Mouse (Mus musculus) kidney, postnatal 4 days (tissue): ENCODE measurements at regions not wholly inside any gene's neighbourhood (a gene's known extent, or its start where the extent isn't known, plus 50 kb on each side); places are given as distances from the start of the nearest gene placed in this dataset.
A peak's percentile ranks its signal among the peaks of the same experiment; 100 is the strongest.

Source experiments
- DNase-seq, 2 experiments: peaks; one replicate each; pipeline ENCODE4 v3.0.0; 2021; ENCODE audit warnings: mixed read lengths in 2 of 2

GRCm38 (mm10) chr1:185628401-185628800 is 173.8 kb downstream of the Slc30a10 start:
- DNase-seq, result no peak

- no peak for DNase-seq
Observed at GRCm38 (mm10) chr1:185629976-185630375, 175.3 kb downstream of the Slc30a10 start.

DNA sequence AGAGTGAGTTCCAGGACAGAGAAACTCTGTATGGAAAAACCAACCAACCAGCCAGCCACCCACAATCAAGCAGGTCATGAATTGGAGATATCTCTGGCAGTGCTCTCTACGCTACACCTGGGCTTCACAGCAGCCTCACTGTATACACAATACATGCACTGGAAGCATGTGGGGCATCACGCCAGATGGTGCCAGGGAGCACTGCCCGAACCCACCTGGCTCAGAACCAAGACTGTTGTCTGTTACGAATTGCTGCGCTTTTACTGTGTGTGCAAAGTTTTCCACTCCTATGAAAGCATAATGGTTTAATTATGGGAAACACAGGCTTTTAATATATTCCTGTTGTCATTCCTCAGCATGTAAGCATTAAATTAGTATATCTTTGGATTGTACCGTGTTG is 184.0 kb downstream of the Slc30a10 start:
- no peak for DNase-seq

DNA sequence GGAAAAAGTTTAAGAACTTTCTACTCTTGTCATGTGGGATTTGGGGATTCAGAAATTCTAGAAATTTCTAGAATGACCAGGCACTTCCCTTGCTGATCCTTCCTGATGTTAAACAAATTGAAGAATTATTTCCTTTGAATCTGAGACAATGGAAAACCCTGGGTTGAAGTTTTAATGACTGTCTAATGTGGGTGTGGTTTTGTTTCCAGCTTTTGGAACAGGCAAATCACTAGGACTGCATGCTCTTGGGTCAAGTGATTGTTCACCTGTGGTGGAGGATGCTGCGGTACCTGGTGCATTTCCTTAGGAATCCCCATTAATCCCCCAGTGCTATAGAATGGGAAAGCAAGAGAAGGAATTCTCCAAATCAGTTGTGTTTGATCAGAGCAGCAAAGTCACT is 184.8 kb downstream of the Slc30a10 start:
- DNase-seq, result no peak

GRCm38 (mm10) chr1:185644026-185644425 is 189.4 kb downstream of the Slc30a10 start:
- DNase-seq, result no peak

DNA sequence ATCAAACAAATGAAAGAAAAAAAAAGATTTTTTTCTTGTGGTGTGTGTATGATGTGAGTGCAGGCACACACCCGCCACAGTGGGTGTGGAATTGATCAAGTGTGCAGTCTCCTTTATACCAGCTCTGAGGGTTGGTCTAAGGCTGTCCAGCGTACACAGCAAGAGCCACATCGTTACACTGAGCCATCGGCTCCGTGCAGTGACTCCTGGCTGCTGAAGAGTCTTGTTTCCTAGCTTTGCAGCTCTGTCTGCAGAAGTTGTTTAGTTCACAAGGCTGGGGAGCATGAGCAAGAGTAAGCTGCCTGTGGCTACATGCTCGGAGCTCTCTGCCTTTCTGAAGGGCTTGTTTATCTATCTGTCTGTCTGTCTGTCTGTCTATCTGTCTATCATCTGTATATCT is 193.5 kb downstream of the Slc30a10 start:
- no peak for DNase-seq

GRCm38 (mm10) chr1:185648926-185649325 is 194.3 kb downstream of the Slc30a10 start:
- DNase-seq, result no peak

DNA sequence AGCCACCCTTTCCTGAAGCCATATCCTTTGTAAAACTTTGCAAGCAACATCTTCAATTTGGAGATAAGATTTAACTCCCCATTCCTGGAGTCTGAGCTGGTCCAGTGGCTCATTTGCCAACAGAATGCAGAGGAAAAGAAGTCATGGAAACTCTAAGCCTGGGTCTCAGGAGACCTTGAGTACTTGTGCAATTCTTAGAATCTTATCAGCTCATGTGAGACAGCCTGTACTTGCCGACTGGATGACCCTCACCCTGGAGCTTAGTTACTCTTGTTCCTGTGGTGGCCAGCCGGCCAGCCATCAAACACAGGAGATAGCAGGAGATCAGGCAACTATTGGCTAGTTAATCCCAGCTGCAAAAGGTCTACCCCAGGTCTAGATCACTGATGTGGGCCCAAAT is 196.3 kb downstream of the Slc30a10 start:
- DNase-seq, result no peak

GRCm38 (mm10) chr1:185655021-185655420 is 200.4 kb downstream of the Slc30a10 start:
- DNase-seq, result no peak

- peak in 1 of 2 experiments; percentile 4 for DNase-seq
Observed at GRCm38 (mm10) chr1:185655461-185655860, 200.8 kb downstream of the Slc30a10 start.

GRCm38 (mm10) chr1:185657286-185657685 is 202.6 kb downstream of the Slc30a10 start:
- DNase-seq, result no peak

GRCm38 (mm10) chr1:185659476-185659875 is 204.8 kb downstream of the Slc30a10 start:
- DNase-seq, result no peak

DNA sequence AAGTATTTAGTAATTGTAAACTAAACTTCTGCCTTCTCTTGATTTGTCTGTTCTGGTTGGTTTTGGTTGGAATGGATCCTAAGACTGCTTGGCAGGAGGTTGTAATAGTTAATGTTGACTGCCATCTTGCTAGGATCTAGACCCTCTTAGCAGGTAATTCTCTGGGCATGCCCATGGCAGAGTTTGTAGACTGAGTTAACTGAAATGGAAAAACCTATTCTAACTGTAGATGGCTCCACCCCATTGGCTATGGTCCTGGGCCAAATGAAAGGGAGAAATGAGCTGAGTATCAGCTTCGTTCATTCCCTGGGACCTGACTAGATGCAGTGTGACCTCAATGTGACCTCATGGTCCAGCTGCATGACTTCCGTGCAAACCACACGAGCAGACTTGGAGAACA is 207.7 kb downstream of the Slc30a10 start:
- DNase-seq, result no peak

- no peak for DNase-seq
Observed at GRCm38 (mm10) chr1:185670029-185670741, 215.5 kb downstream of the Slc30a10 start.

DNA sequence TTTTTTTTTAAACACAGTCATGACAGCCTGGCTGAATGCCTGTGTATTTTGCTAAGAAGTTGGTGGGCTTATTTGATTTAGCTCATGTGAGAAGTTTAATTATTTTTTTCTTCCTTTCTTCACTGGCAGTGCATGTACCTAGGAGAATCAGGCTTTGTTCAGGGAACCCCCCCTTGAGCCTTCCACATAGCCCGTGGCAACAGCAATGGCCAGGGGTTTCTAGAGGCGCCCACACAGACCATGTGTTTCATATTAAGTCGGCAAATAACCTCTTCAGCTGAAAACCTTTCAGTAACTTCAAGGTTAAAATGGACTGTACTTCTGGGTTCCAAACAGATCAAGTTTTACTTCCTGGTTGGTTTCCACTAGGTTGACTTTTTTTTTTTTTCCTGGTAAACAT is 218.3 kb downstream of the Slc30a10 start:
- no peak for DNase-seq

DNA sequence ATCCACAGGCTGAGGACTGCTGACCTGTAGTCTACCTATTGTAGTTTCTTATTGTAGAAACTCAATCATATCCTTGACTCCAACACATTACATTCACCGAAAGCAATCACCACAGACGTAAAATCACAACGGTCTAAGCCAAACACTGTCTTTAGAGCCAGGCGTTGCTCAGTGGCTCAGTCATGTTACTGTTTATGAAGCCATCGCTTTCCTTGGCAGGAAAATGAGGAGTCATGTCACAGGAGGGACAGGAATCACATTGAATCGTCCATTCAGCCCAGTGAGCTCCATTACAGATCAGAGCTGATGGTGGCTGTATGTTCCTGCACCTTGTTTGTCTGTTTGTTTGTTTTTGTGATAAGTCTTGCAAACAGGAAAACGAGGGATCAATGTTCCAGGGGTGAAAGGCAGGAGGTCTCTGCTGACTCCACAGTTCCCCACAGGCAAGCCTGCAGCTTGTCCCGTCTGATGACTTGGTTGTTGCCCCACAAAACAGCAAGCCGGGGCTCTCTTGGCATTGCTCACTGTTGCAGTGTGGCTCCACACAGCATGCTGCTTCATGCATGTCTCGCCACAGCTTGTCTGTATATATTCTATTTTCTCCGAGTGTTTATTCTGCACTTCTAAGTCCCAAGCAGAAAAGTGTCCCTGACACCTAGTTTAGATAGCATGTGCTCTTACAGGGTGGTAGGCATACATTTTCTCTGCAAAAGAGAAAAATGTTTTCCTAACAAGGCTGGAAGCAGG is 221.2 kb downstream of the Slc30a10 start:
- DNase-seq, result no peak

- DNase-seq, result peak; percentile 90 to 92
Observed at GRCm38 (mm10) chr1:185681610-185682457, 227.2 kb downstream of the Slc30a10 start.

DNA sequence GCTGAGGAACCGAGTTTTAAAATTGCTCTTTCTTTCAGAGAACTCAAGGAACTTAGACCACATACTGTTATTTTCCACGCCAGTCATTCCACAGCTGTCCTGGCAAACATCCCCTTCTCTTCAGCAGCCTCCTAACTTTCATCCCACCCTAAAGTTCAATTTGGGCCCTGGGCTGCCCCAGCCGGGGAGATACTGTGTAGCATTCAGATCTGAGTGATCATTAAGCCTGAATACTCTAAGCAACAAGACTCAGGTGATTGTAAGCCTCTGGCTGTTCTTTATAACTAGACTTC is 227.8 kb downstream of the Slc30a10 start:
- DNase-seq, result no peak

DNA sequence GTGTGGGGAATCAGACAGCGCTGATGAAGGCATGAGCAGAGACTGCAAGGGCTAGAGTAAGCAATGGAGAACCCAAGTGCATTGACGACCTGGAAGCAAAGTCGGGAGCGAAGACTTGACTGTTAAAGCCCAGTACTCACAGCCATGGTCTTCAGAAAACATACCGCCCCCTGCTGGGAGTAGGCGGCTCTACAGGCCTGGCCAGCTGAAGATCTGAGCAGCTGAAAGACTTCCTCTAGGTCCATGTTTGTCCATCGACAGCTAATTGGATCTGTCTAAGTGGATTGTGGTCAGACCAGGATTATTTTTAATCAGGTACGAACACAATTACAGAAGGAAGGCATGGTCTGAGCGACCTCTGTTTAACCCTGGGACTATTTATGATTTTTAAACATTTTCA is 230.0 kb downstream of the Slc30a10 start:
- DNase-seq, result peak; percentile 44 to 51

DNA sequence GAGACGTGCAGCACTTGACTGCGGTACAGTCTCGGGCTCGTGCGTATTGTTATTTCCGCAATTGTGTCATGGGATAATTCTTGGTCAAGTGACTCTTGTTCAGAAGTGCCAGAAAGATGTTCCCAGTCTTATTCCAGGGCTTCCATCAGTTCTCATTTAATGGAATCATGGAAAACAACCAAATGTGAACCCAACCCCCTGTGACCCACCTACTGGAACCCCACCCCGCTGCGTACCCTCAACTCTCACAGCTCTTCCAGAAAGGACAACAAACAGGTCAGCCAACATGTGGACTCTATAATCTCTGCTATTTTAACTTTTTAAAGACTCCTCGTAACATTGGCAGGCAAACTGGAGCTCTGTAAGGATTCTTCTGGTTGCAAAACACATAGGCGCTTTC is 233.9 kb downstream of the Slc30a10 start:
- DNase-seq, result no peak

GRCm38 (mm10) chr1:185695394-185695793 is 240.7 kb downstream of the Slc30a10 start:
- DNase-seq, result no peak

GRCm38 (mm10) chr1:185699758-185700157 is 245.1 kb downstream of the Slc30a10 start:
- DNase-seq, result no peak

DNA sequence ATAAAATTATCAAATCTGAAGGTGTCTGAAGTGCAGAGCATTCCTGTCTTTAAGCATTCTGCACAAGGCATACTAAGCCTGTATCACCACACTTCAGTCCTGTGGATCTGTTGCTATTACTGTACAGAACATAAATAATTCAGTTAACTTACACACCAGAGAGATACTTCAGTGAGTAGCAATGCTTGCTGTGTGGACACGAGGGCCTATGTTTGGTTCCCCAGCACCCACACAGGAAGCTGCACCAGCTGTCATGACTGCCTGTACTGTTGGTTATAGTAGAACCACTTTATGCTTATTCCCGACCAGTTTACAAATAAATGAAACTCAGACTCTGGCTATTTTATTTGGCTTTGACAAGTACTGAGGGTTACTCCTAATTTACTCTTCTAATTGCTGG is 271.7 kb downstream of the Slc30a10 start:
- no peak for DNase-seq

DNA sequence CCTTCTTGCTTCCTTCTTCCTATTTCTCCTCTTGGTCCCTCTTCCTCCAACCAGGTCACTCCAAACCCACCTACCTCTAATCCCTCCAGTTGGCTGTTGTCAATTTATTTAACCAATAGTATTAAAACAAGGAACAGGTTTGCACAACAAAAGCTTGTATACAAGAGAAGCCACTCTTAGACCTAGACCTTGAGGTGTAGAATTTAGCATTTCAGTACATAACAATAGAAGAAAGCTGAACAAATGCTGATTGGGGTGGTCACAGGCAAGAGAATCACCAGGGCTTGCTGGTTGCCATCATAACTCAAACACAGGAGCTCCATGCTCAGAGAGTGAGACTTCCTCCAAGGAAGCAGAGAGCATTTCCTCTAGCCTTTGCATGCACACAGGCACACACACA is 272.2 kb downstream of the Slc30a10 start:
- no peak for DNase-seq
